Comparison of ENCODE assay signal across 8 mouse cellular contexts in the genomic region with DNA sequence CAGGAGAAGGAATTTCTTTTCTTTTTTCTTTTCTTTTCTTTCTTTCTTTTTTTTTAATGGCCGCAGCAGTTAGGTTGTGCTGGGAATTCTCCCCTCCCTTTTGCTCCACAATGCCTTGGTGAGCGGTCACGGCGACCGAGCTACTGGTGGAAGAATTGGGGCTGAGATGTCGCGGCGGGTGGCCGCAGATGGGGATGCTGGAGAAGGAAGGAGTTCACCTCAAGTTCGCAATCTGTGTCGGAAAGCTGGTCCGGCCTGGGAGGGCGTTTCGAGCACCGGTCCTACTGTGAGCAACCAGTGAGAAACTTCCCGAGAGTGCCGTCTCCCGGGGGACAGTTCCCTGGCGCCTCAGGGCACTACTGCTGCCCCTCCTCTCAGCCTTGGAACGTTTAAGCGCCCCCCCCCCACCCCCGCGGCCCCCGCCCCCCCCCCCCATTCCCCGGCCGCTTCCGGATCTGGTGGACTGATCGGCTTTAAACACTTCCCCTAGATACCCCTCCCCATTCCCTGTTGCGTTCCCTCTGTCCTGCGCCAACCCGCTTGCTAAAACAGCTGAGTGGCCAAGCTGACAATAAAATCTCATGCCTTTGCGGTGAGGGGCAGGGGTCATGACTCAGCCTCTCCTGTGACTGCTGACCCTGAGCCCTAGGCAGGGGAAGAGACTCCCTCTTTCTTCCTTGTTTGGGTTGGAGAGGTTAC. TPM values are rescaled to one million over a fixed set of nuclear protein-coding genes. Genes with fewer than 3 reads are reported as not detected.
DNase-seq lines count a peak whose midpoint lies in the region; ATAC-seq and TF ChIP-seq lines count a peak whose summit lies in the region.

No protein-coding gene starts in this region.

- no peak for DNase-seq in lung, postnatal 14 days
- DNase-seq in cerebellum, adult 9-10 months: peak; percentile 49
- DNase-seq in stomach, postnatal 0 days (ENCODE audit: low spot score): peak; percentile 23
- DNase-seq in spleen, postnatal 14 days (ENCODE audit: low spot score in 2 of 2): no peak
- DNase-seq in frontal cortex, postnatal 25 days (ENCODE audit: low spot score in 2 of 2): no peak

- peak overlapping the region; percentile 88 for H3K27ac ChIP-seq in lung, embryonic 15.5 days
- peak overlapping the region; percentile 99 for H3K27ac ChIP-seq in forebrain, embryonic 15.5 days (replicated peaks)
- no peak overlapping the region for H3K27ac ChIP-seq in liver, embryonic 15.5 days (replicated peaks)
- H3K27ac ChIP-seq in stomach, postnatal 0 days (replicated peaks): no peak overlapping the region

- no peak for TF ChIP-seq EP300 in stomach, postnatal 0 days (optimal IDR thresholded peaks at IDR 0.05)

- H3K4me1 ChIP-seq in lung, embryonic 15.5 days: peaks cover 50% of the 10 kb centered on the region
- peaks cover 53% of the 10 kb centered on the region for H3K4me1 ChIP-seq in forebrain, embryonic 15.5 days
- peaks cover 50% of the 10 kb centered on the region for H3K4me1 ChIP-seq in liver, embryonic 15.5 days (replicated peaks)
- H3K4me1 ChIP-seq in stomach, postnatal 0 days (replicated peaks; ENCODE audit: control insufficient read depth, insufficient read depth): peaks cover 5% of the 10 kb centered on the region; the same call in 1 of the 2 replicates

- peak overlapping the region; percentile 68 for H3K9ac ChIP-seq in lung, embryonic 15.5 days
- H3K9ac ChIP-seq in forebrain, embryonic 15.5 days (replicated peaks): peak overlapping the region; percentile 94
- H3K9ac ChIP-seq in liver, embryonic 15.5 days: no peak overlapping the region
- H3K9ac ChIP-seq in stomach, postnatal 0 days (ENCODE audit: low read length): peak overlapping the region; percentile 73

- ATAC-seq in lung, embryonic 15.5 days (ENCODE audit: borderline replicate concordance, extremely low read depth, low FRiP score, low TSS enrichment): 0 out of 2 replicates have a peak, but pooled peaks have one; percentile 28
- ATAC-seq in forebrain, embryonic 15.5 days (replicated peaks): peak; percentile 10; the same call in 1 of the 2 replicates
- ATAC-seq in liver, embryonic 15.5 days (ENCODE audit: insufficient read depth): no peak
- peak; percentile 29 for ATAC-seq in stomach, postnatal 0 days (ENCODE audit: low FRiP score, low TSS enrichment)

- peak; percentile 28; the same call in 1 of the 2 replicates for TF ChIP-seq CTCF in stomach, postnatal 0 days (IDR thresholded peaks at IDR 0.05; ENCODE audit: low read depth)

- H3K4me2 ChIP-seq in lung, embryonic 15.5 days: peak overlapping the region; percentile 98
- peak overlapping the region; percentile 92 for H3K4me2 ChIP-seq in forebrain, embryonic 15.5 days (replicated peaks)
- H3K4me2 ChIP-seq in liver, embryonic 15.5 days: peak overlapping the region; percentile 81
- peak overlapping the region; percentile 89 for H3K4me2 ChIP-seq in stomach, postnatal 0 days (replicated peaks; ENCODE audit: low read depth)

- 0 out of 2 replicates have a peak, but pooled peaks cover 6% of the 10 kb centered on the region for H3K36me3 ChIP-seq in lung, embryonic 15.5 days
- 0 out of 2 replicates have a peak, but pooled peaks cover 8% of the 10 kb centered on the region for H3K36me3 ChIP-seq in forebrain, embryonic 15.5 days
- 0 out of 2 replicates have a peak, but pooled peaks cover 8% of the 10 kb centered on the region for H3K36me3 ChIP-seq in liver, embryonic 15.5 days (replicated peaks)
- no peaks in the 10 kb centered on the region for H3K36me3 ChIP-seq in stomach, postnatal 0 days (ENCODE audit: control insufficient read depth, insufficient read depth, low read length)

- H3K27me3 ChIP-seq in lung, embryonic 15.5 days: no peaks in the 10 kb centered on the region
- no peaks in the 10 kb centered on the region for H3K27me3 ChIP-seq in forebrain, embryonic 15.5 days
- peaks cover 31% of the 10 kb centered on the region for H3K27me3 ChIP-seq in liver, embryonic 15.5 days
- no peaks in the 10 kb centered on the region for H3K27me3 ChIP-seq in stomach, postnatal 0 days (ENCODE audit: control insufficient read depth, insufficient read depth, low read length)

- WGBS in lung, embryonic 15.5 days: 4% methylated on average over 23 of the region's 32 CpGs
- WGBS in forebrain, embryonic 15.5 days: under 1% methylated on average over 25 of the region's 32 CpGs
- WGBS in liver, embryonic 15.5 days (ENCODE audit: insufficient replicate concordance): 29% methylated on average over 24 of the region's 32 CpGs
- 8% methylated on average over 25 of the region's 32 CpGs for WGBS in stomach, postnatal 0 days

- peak overlapping the region; percentile 70 for H3K4me3 ChIP-seq in lung, embryonic 15.5 days
- H3K4me3 ChIP-seq in forebrain, embryonic 15.5 days: peak overlapping the region; percentile 88
- H3K4me3 ChIP-seq in liver, embryonic 15.5 days (replicated peaks): peak overlapping the region; percentile 57
- H3K4me3 ChIP-seq in stomach, postnatal 0 days (ENCODE audit: low read depth, low read length): peak overlapping the region; percentile 70

- H3K9me3 ChIP-seq in lung, embryonic 15.5 days: no peaks in the 10 kb centered on the region
- H3K9me3 ChIP-seq in forebrain, embryonic 15.5 days: no peaks in the 10 kb centered on the region
- no peaks in the 10 kb centered on the region for H3K9me3 ChIP-seq in liver, embryonic 15.5 days (replicated peaks)
- H3K9me3 ChIP-seq in stomach, postnatal 0 days (ENCODE audit: control insufficient read depth, low read length): no peaks in the 10 kb centered on the region

RNA-seq across cellular contexts. Expression of a gene that starts 35.9 kb away (rescaled TPM):
- 27.9 and 28.2 TPM in 2 replicates for polyA plus RNA-seq in lung, embryonic 15.5 days (2015; fragmentation: Nextera tagmentation; extraction: Ambion mirVana)
- polyA plus RNA-seq in forebrain, embryonic 15.5 days (2015; fragmentation: Nextera tagmentation; extraction: Ambion mirVana): 31.9 and 34.2 TPM in 2 replicates
- 3.8 and 4.6 TPM in 2 replicates for polyA plus RNA-seq in liver, embryonic 15.5 days (2015; fragmentation: Nextera tagmentation; extraction: Ambion mirVana)
- polyA plus RNA-seq in stomach, postnatal 0 days (2015; fragmentation: Nextera tagmentation; extraction: Ambion mirVana): 10.6 and 10.7 TPM in 2 replicates

Comparison
In these comparisons a context has a peak if more than half of its experiments do, and no peak if none do; other contexts are left out.
1. H3K27ac ChIP-seq: peak in lung, embryonic 15.5 days (single experiment) and forebrain, embryonic 15.5 days (single experiment); none in liver, embryonic 15.5 days (single experiment) and stomach, postnatal 0 days (single experiment).
2. DNase-seq: peak in cerebellum, adult 9-10 months (single experiment) and stomach, postnatal 0 days (single experiment); none in lung, postnatal 14 days (single experiment), spleen, postnatal 14 days (0 of 2) and frontal cortex, postnatal 25 days (0 of 2).
3. Peak in every context shown above with its lines, with median percentiles within 50 percentile points of each other: H3K4me2 ChIP-seq and H3K4me3 ChIP-seq.